In the genomic region with DNA sequence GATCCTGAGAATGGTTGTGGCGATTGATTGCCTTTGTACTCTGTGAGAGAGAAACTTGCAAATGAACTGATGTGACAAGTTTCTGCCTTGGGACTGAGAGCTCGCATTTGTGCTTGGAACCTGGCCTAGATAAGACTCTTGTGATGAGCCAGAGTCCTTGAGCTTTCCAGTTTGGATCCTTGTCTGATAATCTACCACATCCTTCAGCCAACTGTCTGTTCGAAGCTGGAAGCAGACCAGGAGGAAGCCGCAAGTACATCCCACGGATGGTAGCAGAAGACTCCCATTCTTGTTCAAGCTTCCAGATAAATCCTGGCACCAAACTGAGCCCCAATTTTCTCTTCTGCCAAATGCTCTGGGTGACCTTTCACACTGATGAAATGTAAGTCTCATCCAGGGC, we compare ENCODE assay signal across 11 mouse cellular contexts.
DNase-seq lines count a peak whose midpoint lies in the region; ATAC-seq lines count a peak whose summit lies in the region.
"Had no signal": no experiment of that assay in that cellular context is flagged by ENCODE, and none has a peak within 500 bp of the region (broad histone marks: within the 10 kb centered on the region; RNA-seq: fewer than 3 reads in every experiment).

No protein-coding gene starts in this region.

- no peak for DNase-seq in forebrain, embryonic 14.5 days (ENCODE audit: low spot score)
- DNase-seq in left cerebral cortex, adult 18-20 months (ENCODE audit: low spot score in 2 of 2): peak; percentile 42 to 43
- no peak for DNase-seq in left cerebral cortex, adult 11 months (ENCODE audit: low spot score)
- peak; percentile 65 for DNase-seq in adrenal gland, postnatal 14 days
- peak; percentile 34 for DNase-seq in left cerebral cortex, postnatal 4 days
- DNase-seq in hindbrain, embryonic 11.5 days (ENCODE audit: low spot score): no peak
- DNase-seq: kidney, postnatal 10 days had no signal

- H3K27ac ChIP-seq in forebrain, embryonic 15.5 days (replicated peaks): 0 out of 2 replicates have a peak overlapping the region, but pooled peaks have one; percentile 34
- no peak overlapping the region for H3K27ac ChIP-seq in forebrain, embryonic 14.5 days (ENCODE audit: low read depth, low read length)
- H3K27ac ChIP-seq in hindbrain, embryonic 11.5 days (ENCODE audit: low read depth, low read length): no peak overlapping the region
- H3K27ac ChIP-seq in hindbrain, embryonic 16.5 days (ENCODE audit: low read depth, low read length): no peak overlapping the region
- H3K27ac ChIP-seq: liver, embryonic 12.5 days had no signal

- intact Hi-C loops in left cerebral cortex, postnatal 4 days (cut with DNase I): no loop called here

- no peaks in the 10 kb centered on the region for H3K36me3 ChIP-seq in forebrain, embryonic 15.5 days
- H3K36me3 ChIP-seq in forebrain, embryonic 14.5 days (ENCODE audit: control insufficient read depth, insufficient read depth, low read length): no peaks in the 10 kb centered on the region
- H3K36me3 ChIP-seq in hindbrain, embryonic 11.5 days (ENCODE audit: control insufficient read depth, insufficient read depth, low read length): no peaks in the 10 kb centered on the region
- no peaks in the 10 kb centered on the region for H3K36me3 ChIP-seq in hindbrain, embryonic 16.5 days (ENCODE audit: control insufficient read depth, insufficient read depth, low read length)
- H3K36me3 ChIP-seq: hindbrain, embryonic 12.5 days had no signal

- ATAC-seq in forebrain, embryonic 15.5 days (replicated peaks): no peak
- no peak for ATAC-seq in forebrain, embryonic 14.5 days
- ATAC-seq in hindbrain, embryonic 11.5 days (ENCODE audit: low FRiP score): no peak
- ATAC-seq in hindbrain, embryonic 16.5 days: no peak
- ATAC-seq: liver, embryonic 12.5 days had no signal

- WGBS in forebrain, embryonic 15.5 days: 70% methylated on average over 5 of the region's 5 CpGs
- WGBS in forebrain, embryonic 14.5 days: 75% methylated on average over 5 of the region's 5 CpGs
- WGBS in hindbrain, embryonic 11.5 days: 85% methylated on average over 5 of the region's 5 CpGs
- 75% methylated on average over 5 of the region's 5 CpGs for WGBS in hindbrain, embryonic 16.5 days

- no peak overlapping the region for H3K4me2 ChIP-seq in forebrain, embryonic 15.5 days (replicated peaks)
- no peak overlapping the region for H3K4me2 ChIP-seq in forebrain, embryonic 14.5 days (ENCODE audit: low read length)
- H3K4me2 ChIP-seq in hindbrain, embryonic 11.5 days (replicated peaks; ENCODE audit: low read depth, low read length): no peak overlapping the region
- H3K4me2 ChIP-seq in hindbrain, embryonic 16.5 days (ENCODE audit: low read length): no peak overlapping the region
- H3K4me2 ChIP-seq: hindbrain, embryonic 12.5 days; liver, embryonic 12.5 days had no signal

- no peaks in the 10 kb centered on the region for H3K9me3 ChIP-seq in forebrain, embryonic 15.5 days
- no peaks in the 10 kb centered on the region for H3K9me3 ChIP-seq in forebrain, embryonic 14.5 days (replicated peaks; ENCODE audit: control insufficient read depth, low read length)
- H3K9me3 ChIP-seq in hindbrain, embryonic 11.5 days (ENCODE audit: control insufficient read depth, low read length): no peaks in the 10 kb centered on the region
- no peaks in the 10 kb centered on the region for H3K9me3 ChIP-seq in hindbrain, embryonic 16.5 days (ENCODE audit: control insufficient read depth, low read length)
- H3K9me3 ChIP-seq: hindbrain, embryonic 12.5 days; liver, embryonic 12.5 days had no signal

- H3K27me3 ChIP-seq in forebrain, embryonic 15.5 days: peaks cover 9% of the 10 kb centered on the region; the same call in 1 of the 2 replicates
- no peaks in the 10 kb centered on the region for H3K27me3 ChIP-seq in forebrain, embryonic 14.5 days (replicated peaks; ENCODE audit: control insufficient read depth, insufficient read depth, low read length)
- no peaks in the 10 kb centered on the region for H3K27me3 ChIP-seq in hindbrain, embryonic 11.5 days (ENCODE audit: control insufficient read depth, insufficient read depth, low read length)
- no peaks in the 10 kb centered on the region for H3K27me3 ChIP-seq in hindbrain, embryonic 16.5 days (replicated peaks; ENCODE audit: control insufficient read depth, insufficient read depth, low read length)
- H3K27me3 ChIP-seq: hindbrain, embryonic 12.5 days; liver, embryonic 12.5 days had no signal

- no peak overlapping the region for H3K9ac ChIP-seq in forebrain, embryonic 15.5 days (replicated peaks)
- no peak overlapping the region for H3K9ac ChIP-seq in forebrain, embryonic 14.5 days (ENCODE audit: low read length)
- H3K9ac ChIP-seq in hindbrain, embryonic 11.5 days (ENCODE audit: low read depth, low read length): no peak overlapping the region
- no peak overlapping the region for H3K9ac ChIP-seq in hindbrain, embryonic 16.5 days (ENCODE audit: low read depth, low read length)
- H3K9ac ChIP-seq: hindbrain, embryonic 12.5 days; liver, embryonic 12.5 days had no signal

- no peak overlapping the region for H3K4me3 ChIP-seq in forebrain, embryonic 15.5 days
- no peak overlapping the region for H3K4me3 ChIP-seq in forebrain, embryonic 14.5 days (ENCODE audit: low read depth, low read length)
- H3K4me3 ChIP-seq in hindbrain, embryonic 11.5 days (ENCODE audit: low read depth, low read length): no peak overlapping the region
- H3K4me3 ChIP-seq in hindbrain, embryonic 16.5 days (ENCODE audit: low read length): no peak overlapping the region
- H3K4me3 ChIP-seq: hindbrain, embryonic 12.5 days; liver, embryonic 12.5 days had no signal

- H3K4me1 ChIP-seq in forebrain, embryonic 15.5 days: peaks cover 29% of the 10 kb centered on the region
- peaks cover 27% of the 10 kb centered on the region for H3K4me1 ChIP-seq in forebrain, embryonic 14.5 days (ENCODE audit: control insufficient read depth, insufficient read depth, low read length)
- H3K4me1 ChIP-seq in hindbrain, embryonic 11.5 days (replicated peaks; ENCODE audit: control insufficient read depth, insufficient read depth, low read length): peaks cover 10% of the 10 kb centered on the region
- peaks cover 12% of the 10 kb centered on the region for H3K4me1 ChIP-seq in hindbrain, embryonic 16.5 days (ENCODE audit: control insufficient read depth, insufficient read depth, low read depth, low read length)

Comparison
In these comparisons a context has a peak if more than half of its experiments do, and no peak if none do; other contexts are left out.
1. DNase-seq: peak in left cerebral cortex, adult 18-20 months (2 of 2), adrenal gland, postnatal 14 days (single experiment) and left cerebral cortex, postnatal 4 days (single experiment); none in forebrain, embryonic 14.5 days (single experiment), left cerebral cortex, adult 11 months (single experiment) and hindbrain, embryonic 11.5 days (single experiment).